Mouse (Mus musculus): ENCODE measurements around the gene Timm50.
A peak's percentile ranks its signal among the peaks of the same experiment; 100 is the strongest.

The Timm50 gene

GRCm38 (mm10) chr7:28326457-28326856 lies 14.6 kb upstream of the Timm50 start:
- no peak for DNase-seq (ENCODE audit: low spot score in 2 of 2)

- DNase-seq (ENCODE audit: low spot score in 2 of 2), result no peak
These were observed 13.4 kb upstream of the Timm50 start for GRCm38 (mm10) chr7:28325293-28325692.

DNA sequence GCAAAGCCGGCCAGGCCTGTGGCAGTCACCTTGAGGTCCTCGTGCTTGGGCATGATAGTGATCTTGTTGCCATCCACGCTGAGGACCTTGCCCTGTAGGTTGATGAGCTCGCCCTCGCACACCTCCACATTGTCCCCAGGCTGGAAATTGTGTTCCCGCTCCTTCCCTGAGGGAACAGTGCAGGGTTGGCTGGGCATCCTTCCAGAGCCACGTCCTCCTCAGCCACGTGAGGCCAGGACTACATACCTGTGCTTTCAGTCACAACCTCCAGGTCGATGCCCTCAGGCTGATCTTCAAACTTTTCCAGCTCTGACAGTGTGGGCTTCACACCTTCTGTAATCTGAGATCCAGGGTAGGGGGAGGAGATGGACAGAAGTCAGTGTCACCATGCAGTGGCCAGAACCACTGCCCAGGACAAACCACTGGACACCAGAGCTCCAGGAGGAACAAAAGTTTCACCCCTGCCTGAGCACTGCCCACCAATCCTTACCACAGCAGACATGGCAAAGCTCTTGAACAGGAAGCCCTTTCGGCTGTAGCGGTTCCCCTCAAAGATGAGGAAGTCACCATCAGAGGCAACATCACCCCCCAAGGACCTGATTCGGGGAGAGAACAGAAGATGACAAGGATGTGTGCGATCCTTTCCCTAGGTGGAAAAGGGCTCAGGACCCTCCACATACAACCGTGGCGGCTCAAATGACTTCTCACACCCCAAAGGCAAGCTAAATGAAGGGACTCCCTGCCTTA lies 10.3 kb upstream of the Timm50 start:
- no peak for DNase-seq (ENCODE audit: low spot score in 2 of 2)

- DNase-seq (ENCODE audit: low spot score in 2 of 2), result no peak
These were observed 6.8 kb upstream of the Timm50 start for GRCm38 (mm10) chr7:28318714-28319113.

- DNase-seq (ENCODE audit: low spot score in 2 of 2), result no peak
These were observed 6.2 kb upstream of the Timm50 start for GRCm38 (mm10) chr7:28318036-28318435.

DNA sequence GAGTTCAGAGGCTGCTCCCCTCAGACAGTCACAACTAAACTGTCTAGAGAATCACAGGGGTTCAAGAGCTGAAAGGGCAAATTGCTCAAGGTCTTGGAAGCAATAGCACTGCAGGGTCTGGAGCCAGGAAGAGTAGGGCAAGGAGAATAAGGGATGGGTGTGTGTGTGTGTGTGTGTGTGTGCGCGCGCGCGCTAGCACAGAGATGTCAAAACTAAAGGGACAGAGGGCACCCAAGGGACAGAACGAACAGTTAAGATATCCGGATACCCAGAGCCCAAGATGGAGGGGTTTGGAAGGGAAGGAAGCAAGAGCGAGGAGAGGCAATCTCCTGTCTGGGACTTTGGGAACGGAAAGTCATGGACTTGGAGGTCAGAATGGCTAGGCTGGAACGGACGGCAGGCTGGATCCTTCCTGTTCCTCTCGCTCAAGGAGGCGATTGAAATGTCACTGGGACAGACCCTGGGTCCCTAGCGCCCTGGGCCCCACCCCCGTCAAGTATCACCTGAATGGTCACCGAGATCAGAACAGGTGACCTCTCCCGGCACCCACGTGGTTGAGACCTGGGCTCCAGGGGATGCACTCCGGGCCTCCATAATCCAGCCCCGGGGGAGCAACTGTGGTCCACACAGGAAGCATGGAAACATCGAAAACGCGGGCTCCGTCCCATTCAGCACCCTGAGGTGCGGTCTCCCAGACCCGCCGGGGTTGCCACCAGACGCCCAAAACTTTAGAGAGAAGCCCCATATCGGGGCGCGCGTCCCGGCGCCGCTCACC lies 534 bp downstream of the Timm50 start:
- DNase-seq (ENCODE audit: low spot score in 2 of 2), result peak in 1 of 2 experiments; percentile 18

DNA sequence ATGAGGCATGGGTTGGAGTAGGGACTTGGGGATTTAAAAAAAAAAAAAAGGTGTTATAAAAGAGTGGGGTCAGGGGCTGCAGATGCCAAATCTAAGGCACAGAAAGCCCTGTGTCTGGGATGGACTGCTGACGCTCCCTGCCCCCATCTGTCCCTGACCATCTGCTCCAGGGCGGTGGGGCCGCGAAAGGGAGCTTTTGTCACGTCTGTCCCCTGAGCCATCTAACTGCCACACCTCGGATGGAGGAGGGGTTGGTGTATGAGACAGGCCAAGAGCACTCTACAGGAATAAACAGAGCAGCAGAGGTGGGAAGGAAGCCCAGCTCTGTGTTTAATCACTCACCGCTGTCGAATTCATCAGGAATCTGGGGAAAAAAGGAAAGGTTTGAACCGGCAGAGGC lies 2.1 kb downstream of the Timm50 start:
- no peak for DNase-seq (ENCODE audit: low spot score in 2 of 2)

DNA sequence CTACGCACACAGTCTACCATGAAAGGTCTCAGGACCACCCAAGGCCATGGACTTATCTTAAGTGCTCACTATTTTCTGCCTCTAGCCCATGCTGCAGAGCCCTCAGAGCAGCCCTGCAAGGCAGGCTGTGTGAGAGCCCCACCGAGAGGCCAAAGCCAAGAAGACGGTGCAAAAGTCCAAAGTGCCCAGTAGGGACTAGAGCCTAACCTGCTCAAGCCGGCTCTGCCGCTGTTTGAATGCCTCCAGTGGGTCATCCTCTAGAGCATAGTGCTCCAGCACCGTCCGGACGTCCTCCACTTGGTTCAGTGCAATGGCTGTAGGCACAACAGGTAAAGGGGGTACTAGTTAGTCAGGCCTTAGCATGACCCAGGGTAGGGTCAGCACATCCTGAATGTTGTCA lies 5.7 kb downstream of the Timm50 start:
- DNase-seq (ENCODE audit: low spot score in 2 of 2), result no peak

DNA sequence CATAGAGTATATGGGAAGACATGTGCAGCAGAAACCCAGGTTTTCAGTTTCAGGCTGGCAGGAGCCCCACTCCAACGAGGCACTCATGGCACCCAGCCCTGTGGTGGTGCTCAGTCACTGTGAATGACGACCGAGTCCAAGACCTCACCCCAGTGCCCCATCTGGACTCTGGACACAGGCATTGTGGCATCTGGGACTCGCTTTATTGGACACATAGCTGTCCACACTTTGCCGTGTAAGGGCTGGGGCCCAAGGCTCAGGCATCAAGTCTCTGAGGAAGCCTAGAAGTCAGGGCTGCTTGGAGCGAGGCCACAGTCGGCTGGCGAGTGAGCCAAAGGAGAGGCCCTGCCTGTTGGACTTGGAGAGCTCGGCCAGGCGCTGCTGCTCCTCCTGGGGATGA lies 6.2 kb downstream of the Timm50 start:
- no peak for DNase-seq (ENCODE audit: low spot score in 2 of 2)

DNA sequence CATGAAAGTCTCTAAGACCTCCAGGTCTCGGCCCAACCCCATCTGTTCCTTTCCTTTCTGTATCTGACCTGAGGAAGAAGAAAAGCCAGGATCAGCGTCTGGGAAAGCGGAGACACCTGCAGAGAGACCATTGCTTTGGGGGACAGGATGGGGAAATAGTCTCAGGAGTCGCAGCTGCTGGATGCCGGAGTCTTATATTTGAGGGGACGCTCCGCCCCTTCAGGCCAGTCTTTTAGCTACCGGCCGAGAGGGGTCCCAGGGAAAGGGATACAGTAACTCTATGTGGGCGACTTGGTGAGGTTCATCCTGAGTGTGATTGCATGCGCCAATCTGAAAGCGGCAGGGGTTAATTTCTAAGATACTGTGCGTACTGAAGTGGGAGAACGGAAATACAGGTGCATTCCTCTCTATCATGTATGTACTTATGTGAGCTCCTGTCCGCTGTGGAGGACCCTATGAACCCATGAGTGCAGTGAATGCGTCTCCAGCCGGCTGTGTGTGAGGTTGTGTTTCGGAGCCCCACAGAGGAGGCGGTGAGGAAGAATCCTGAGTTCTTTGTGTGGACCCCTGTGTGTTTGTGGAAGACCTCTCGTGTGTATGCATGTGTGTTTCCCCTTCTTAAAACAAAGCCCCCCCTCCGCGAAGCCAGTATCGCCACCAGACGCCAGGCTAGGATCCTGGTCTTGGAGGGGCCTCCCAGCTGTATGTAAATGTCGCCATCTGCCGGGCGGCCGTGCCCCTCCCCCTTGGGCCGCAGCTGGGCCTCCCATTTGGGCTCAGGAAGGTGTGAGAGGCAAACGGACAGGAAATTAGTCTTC lies 10.0 kb downstream of the Timm50 start, which contains the start of gene Dll3:
TSS of gene Dll3 (minus strand) at position 623 of the 818 bp plus-strand sequence.
- DNase-seq (ENCODE audit: low spot score in 2 of 2), result peak; percentile 30 to 68

- DNase-seq (ENCODE audit: low spot score in 2 of 2), result peak in 1 of 2 experiments; percentile 43
These were observed 12.8 kb downstream of the Timm50 start for GRCm38 (mm10) chr7:28298837-28299625.

GRCm38 (mm10) chr7:28294481-28294880 lies 17.4 kb downstream of the Timm50 start:
- peak in 1 of 2 experiments; percentile 54 for DNase-seq (ENCODE audit: low spot score in 2 of 2)

DNA sequence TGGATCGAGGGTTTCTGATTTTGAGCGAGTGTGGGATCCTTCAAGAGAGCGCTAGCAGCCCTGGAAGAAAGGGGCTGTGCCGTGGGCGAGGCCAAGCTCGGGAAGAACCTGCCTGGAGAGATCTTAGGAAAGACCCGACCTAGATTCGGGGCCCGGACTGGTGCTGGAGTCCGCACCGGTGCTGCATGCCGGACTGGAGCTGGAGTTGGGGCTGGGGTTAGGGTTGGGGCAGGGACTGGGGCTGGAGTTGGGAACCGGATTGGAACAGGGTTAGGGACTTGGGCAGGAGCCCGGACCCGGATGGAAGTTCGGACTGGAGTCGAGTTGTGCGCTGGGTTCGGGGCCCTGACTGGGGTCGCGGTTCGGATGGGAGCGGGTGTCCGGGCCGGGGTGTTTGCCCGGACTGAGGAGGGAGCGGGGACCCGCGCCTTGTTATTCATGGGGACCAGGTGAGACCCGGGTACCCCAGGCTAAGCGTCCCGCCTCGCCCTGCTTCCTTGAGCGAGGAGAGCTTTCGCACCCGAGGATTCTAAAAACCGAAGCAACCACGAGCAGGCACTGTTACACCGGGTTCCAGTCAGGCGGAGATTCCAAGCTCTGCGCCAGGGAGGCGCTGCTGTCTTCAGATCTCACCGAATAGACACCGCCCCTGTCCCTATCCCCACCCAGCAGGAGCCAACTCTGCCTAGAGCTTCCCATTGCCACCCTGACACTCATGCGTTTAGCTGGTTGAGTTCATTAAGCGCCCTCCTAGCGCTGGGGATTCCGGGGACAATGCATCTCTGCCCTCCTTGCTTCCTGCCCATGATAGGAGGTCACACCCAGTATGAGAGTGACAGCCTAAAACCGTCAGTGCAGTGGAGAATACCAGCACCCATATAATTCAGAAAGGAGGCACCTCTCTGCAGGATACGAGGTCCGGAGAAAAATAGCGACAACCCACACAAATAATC lies 21.0 kb downstream of the Timm50 start, which contains the start of gene Selenov:
TSS of gene Selenov (minus strand) at position 549 of the 953 bp plus-strand sequence.
- DNase-seq (ENCODE audit: low spot score in 2 of 2), result no peak

GRCm38 (mm10) chr7:28290165-28290564 lies 21.7 kb downstream of the Timm50 start:
- DNase-seq (ENCODE audit: low spot score in 2 of 2), result no peak

DNA sequence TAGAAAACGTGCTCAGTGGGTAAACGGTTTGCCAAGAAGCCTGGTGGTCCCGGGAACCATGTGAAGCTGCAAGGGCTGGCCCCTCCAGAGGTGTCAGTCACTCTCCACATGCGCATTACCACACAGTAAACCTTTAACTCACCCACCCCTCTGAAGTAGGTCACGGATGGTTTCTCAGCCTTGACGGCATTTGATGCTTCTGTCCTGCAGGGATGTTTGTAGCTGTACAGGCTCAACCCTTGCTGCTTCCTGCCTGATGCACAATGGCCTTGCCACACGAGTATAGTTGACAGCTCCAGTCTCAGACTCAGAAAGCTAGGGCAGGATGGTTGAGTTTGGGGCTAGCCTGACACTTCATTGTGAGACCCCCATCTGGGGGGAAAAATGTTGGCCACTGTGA lies 31.2 kb downstream of the Timm50 start:
- DNase-seq (ENCODE audit: low spot score in 2 of 2), result no peak

- DNase-seq (ENCODE audit: low spot score in 2 of 2), result no peak
These were observed 33.6 kb downstream of the Timm50 start for GRCm38 (mm10) chr7:28278279-28278652.

DNA sequence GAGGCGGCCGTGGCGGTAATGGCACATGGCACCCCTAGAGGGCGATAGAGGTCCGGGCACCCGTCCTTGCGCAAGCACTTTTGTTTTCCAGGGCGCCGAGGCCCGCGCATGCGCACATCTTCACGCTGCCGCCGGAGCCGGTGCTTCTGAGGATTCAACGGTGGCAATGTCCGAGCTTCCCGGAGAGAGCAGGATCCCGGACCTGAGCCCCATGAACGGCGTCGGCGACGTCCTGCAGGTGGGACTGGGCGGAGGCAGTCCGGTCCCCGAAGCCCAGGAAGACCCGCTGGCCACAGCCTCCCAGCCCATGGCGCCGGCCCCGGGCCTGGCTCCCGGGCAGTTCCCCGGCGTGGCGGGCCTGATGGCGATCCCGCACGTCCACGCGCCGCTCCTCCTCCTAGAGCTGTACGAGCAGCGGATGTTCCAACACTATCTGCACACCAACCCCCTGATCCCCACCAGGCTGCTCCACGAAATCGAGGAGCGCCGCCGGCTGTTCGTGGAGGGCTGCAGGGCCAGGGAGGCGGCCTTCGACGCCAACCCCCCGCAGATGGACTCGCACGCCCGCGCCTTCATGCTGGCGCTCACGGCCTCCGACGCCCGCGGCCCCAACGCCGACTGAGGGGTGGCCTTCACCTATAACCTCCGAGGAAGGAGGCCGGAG lies 34.1 kb downstream of the Timm50 start, which contains the start of gene Eid2b:
TSS of gene Eid2b (plus strand) at position 125 of the 664 bp plus-strand sequence.
- peak; percentile 94 to 96 for DNase-seq (ENCODE audit: low spot score in 2 of 2)

DNA sequence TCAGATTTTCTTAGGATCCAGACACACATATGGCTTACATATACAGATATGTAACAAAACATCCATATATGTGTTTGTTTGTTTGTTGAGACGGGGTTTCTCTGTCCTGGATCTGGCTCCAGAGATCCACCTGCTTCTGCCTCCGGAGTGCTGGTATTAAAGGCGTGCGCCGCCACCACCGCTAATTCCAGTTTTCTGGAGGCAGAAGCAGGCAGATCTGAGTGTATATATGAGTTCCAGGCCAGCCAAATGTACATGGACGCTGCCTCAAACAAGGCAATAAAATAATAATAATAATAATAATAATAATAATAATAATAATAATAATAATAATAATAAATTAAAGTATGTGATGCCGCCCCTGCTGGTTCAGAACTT lies 34.6 kb downstream of the Timm50 start:
- DNase-seq (ENCODE audit: low spot score in 2 of 2), result no peak

GRCm38 (mm10) chr7:28271761-28272160 lies 40.1 kb downstream of the Timm50 start:
- no peak for DNase-seq (ENCODE audit: low spot score in 2 of 2)
